Mouse (Mus musculus) testis, postnatal 14 days (tissue): ENCODE data around the gene Anxa3.

ENCODE experiments used
- DNase-seq: peaks from one replicate; pipeline ENCODE4 v3.0.0; 2021; ENCODE audit warnings: low spot score

Gene Anxa3

DNA sequence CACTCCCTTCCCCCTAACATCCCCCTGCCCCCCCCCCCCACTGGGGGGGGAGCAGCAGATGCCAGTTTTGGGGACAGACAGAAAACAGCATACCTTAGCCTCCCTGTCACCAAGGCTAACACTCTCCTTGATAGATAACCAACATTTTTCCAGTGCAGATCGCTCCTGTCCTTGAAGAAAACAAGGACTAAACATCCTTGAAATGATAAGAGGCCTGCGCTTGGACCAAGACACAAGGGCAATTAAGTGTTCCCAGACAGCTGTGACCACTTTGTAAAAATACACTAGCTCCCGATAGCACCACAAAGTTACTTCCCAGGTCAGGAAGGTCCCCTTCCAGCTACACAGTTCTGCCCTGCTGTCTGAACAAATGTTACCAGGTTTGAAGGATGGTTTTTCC is 55.2 kb downstream of the Anxa3 start:
- peak; percentile 35 for DNase-seq

DNA sequence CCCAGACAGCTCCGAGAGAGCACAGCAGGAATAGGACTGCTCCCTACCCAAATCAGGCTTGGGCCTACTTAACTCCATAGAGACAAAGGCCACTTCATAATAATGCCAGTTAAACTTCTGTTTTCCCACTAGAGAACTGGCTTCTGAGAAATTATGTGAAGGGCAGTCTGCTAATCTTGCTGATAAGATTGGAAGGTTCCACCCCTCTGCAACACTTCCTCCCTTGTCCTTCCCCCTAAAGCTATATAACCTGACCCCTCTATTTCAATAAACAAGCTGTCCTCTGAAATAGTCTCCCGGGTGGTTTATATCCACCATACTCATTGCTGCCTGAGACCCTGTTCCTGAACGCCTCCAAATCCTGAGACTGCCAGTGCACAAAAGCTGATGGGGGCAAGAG is 56.1 kb downstream of the Anxa3 start:
- DNase-seq = no peak

DNA sequence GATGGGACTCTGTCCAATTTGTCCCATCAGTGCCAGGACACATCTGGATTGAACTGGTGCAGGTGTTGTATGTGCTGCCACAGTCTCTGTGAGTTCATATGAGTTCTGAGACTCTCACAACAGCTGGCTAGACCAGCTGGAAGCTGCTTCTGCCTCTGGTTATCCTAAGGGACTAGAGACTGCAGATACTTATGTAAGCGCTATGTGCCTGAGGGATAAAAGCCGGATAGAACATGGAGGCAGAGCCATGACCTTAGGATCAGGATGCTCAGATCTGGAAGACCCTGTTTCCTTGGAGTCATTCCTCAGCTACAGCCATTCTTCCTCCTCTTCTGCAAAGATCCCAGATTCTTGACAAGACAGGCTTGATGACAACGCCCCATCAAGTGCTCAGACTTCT is 60.3 kb downstream of the Anxa3 start:
- DNase-seq = no peak

DNA sequence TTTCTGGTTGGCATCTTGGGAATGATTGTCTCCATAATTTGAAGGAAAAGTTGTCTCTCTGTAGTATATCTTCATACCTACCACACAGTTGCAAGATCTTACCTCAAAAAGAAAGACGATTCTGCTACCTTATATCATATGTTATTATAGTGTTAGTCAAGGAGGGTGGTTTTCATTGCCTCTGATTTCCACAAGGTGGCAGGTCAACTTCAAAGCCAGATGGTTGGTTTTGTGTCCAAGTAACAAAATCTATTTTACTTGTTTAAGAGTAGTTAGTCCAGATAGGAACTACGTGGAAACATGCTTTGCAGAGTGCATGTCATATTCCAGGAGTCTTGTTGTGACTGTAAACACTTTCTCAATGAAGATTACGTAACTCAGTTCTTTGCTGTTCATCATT is 61.2 kb downstream of the Anxa3 start:
- no peak for DNase-seq

DNA sequence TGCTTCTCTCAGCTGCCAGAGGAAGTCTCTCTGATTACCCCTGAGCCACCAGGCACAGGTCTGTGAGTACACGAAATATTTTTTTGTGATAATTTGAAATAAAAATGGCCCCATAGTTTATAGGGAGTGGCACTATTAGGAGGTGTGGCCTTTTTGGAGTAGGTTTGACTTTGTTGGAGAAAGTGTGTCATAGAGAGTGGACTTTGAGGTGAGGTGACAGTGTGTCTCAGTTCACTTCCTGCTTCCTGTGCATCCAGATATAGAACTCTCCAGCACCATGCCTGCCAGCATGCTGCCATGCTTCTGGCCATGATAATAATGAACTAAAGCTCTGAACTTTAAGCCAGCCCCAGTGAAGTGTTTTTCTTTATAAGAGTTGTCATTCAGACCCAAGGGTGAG is 66.8 kb downstream of the Anxa3 start:
- no peak for DNase-seq

DNA sequence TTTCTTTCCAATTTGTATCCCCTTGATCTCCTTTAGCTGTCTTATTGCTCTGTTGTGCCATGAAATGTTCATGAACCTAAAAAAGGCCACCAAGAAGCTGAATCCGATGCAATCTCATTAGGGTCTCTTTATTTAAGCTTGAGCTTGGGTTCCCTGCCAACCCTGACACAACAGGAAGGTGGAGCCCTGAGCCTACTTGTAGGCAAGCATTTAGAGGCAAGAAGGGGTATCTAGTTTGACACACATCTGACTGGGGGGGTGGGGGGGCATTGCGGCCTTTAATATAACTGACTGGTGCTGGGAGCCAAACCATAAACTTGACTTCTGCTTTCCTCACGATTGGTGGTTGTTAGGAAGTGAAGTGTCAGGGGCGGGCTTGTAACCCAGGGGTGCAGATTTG is 74.0 kb downstream of the Anxa3 start:
- no peak for DNase-seq

DNA sequence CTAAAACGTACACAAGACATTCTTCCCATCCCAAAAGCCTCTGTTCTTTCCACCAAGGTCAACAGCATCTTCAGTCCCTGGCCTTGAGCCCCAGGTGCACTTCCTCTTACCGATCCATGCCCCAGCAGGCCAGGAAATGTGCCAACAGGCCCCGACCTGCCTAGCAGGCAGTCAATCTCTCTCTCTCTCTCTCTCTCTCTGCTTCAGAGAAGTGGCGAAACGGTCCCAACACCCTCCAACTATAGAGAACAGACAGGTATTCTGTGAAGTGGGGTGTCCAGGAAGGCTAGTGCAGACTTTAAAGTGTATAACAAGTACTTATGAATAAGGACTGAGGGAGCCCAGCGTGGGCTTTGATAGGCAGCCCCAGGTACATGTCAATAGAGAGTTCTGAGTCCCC is 75.8 kb downstream of the Anxa3 start:
- peak; percentile 16 for DNase-seq

DNA sequence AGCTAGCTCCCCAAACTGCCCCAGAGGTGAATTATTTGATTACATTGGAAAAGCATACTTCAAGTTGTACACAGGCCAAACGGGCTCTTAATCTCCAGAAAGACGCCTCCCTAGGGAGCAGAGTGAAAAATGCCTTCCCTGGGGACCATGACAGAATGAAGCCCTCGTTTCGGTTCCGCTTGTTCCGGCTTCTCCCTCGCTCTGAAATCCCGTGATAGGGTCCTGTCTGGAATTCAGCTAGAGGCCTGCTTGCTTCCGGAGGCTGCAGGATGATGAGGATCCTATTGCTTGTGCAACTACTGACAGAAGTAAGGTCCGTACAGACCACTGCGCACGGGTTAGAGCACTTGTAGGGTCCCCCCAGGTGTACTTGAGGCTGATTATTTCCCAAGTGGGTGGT is 77.9 kb downstream of the Anxa3 start:
- DNase-seq = no peak

DNA sequence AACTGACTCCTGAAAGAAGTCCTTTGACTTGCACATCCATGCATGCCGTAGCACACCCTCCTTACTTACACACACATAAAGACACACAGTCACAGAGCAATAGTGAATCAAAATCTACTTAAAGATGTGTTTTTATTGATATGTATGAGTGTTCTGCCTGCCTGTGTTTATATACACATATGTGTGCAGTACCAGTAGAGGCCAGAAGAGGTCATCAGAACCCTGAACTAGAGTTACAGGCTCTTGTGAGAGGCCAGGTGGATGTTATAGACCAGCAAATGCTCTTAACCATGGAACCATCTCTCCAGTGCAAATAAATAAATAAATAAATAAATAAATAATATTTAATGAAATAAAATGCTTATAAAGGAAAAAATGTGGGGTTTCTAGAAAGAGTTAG is 85.0 kb downstream of the Anxa3 start:
- DNase-seq = peak; percentile 23

DNA sequence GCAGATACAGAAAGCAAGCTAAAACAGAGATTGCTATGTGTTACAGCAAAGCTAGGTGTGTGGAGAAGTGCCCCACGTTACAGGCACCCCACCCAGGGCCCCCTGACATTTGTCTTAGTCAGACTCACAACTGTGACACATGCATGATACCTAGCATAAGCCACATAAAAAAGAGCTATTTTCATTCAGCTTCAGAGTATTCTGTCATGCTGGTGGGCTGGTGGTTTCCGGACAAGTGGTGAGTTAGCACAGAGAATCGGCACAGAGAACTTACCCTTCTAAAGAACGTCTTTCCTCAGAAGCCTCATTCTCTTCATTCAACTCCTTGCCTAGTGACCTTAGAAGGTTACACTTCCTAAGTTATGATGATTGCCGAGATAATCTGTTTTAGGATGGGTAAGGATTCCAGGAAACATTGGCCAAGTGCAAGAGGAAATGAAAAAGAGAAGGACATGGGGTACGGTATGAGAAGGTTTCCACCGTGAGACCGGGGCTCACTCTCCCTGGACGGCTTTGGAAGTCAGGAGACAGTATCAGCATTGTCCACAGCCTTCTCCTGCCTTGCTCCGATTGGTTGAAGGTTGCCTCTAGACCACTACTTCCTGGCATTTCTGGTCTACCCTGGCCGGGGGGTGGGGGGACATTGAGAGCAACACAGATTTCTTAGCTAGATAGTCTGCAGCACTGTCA is 85.9 kb downstream of the Anxa3 start:
- DNase-seq = no peak

DNA sequence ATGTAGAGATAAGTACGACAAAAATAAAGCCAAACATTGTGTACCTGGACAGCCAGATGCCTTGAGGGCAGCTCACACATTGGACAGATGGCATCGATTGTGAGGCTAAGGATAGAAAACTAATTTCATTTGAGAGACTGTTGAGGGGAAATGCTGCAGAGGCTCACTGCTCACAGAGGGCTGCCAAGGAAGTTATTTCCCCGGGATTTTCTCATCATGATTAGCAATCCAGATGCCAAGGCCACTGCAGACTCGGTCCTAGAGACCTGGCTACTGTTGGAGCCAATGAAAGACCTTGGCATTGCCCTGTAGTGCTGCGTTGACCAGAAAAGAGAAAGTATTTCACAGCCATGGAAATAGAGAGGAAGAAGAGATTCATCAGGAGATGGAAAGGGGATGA is 87.1 kb downstream of the Anxa3 start:
- DNase-seq = peak; percentile 8

DNA sequence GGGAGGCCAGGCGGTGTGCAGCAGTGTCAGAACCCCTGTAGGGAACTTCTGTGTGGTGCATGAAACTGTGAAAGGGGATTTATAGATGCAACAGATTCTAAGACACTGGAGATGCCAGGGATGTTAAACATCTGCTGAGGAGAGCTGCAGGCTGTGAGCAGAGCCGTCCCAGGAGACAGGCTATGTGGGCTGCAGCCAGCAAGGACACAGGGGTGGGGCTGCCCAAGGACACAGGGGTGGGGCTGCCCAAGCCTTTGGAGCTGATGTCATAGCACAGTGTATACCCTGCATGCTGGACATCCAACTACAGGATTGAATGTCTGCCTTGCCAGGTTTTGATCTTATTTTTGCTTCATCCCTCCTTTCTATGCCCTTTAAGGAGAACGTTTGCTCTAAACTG is 88.0 kb downstream of the Anxa3 start:
- DNase-seq = peak; percentile 37

DNA sequence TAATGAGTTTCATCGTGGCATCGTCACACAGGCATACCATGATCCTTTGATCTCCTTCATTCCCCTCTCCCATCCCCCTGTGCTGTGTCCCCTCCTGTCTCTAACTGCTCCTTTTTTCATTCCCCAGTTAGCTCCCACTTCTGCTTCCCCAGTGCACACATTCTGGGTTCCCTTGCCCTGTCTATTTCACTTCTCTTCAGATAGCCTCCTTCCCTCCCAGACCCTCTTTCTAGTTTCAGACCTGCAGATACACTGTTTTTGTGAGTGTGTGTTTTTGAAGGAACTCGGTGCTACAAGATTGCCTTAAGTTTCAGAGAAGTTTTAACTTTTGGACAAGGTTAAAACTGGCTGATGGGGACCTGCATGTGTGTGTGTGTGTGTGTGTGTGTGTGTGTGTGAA is 88.5 kb downstream of the Anxa3 start:
- no peak for DNase-seq

DNA sequence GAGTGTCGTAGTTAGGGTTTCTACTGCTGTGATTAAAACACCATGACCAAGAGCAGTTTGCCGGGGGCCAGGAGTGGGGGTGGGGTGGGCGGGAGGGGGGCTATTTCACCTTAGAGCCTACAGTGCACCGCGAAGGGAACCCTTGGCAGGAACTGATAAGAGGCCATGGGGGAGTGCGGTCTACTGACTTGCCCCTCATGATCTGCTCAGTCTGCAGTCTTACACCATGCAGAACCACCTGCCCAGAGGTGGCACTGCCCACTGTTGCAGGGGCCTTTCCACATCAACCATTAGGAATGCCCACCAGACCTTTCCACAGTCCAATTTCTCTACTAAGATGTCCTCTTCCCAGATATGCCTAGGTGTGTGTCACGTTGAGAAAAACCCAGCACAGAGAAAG is 92.1 kb downstream of the Anxa3 start:
- DNase-seq = no peak

DNA sequence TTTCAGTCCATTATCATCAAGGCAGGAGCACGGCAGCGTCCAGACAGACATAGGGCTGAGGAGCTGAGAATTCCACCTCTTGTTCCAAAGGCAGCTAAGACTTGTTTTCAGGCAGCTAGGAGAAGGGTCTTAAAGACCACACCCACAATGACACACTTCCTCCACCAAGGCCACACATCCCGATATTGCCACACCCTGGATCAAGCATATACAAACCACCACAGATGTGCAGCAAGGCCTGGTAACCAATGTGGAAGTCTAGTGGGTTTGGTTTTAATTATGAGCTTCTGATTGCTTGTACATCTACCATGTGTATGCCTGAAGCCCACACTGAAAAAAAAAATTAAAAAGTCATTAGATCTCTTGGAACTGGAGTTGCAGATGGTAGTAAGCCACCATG is 95.3 kb downstream of the Anxa3 start:
- DNase-seq = no peak

DNA sequence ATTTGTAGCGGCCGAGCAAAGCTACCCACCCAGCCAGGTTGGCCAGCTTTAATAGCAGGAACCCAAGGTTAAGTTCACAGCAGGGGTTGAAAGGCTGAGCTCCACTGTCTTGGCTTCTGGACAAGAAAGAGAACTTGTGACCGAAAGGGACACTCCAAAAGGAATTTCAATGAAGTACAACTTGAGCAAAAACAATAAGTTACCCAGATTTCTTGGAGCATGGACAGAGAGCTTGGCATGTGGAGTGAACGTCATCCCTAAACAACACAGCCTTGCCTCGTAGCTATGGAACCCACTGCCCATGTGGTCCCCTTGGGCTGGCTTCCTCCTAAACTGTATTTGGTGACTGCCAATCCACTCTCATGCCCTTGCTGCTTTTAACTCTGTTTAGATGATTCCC is 97.2 kb downstream of the Anxa3 start:
- DNase-seq = no peak
